Mouse (Mus musculus) thymus, postnatal 10 days (tissue): Measurements from ENCODE around the gene Vmn2r66.

Experiments
- DNase-seq, 2 experiments: peaks; one replicate each; pipeline ENCODE4 v3.0.0; 2021; ENCODE audit warnings: low spot score in 2 of 2

The Vmn2r66 gene

DNA sequence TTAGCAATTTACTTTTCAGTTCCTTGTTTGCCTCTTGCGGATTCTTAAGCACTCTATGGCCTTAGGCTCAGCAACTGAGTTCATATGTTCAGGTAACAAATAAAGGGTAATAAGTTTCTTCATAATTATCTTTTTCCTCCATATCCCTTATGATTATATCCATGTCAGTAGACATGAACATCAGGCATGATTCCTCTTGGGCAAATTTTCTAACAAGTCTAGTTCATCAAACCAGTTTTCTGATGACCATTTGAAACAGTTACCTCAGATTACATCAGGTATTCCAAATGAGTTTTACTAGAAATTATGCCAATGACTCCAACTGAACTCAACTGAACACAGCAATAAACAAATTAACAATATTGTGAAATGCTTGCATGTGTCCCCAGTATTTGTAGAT, at the start of gene Vmn2r66:
Vmn2r66 (minus strand) TSS at position 101 of the 400 bp plus-strand sequence.
- DNase-seq, result no peak

GRCm38 (mm10) chr7:84996694-84997093, 15.4 kb downstream of the Vmn2r66 start:
- no peak for DNase-seq

- DNase-seq, result no peak
Measured at GRCm38 (mm10) chr7:84964015-84964414, 48.1 kb downstream of the Vmn2r66 start, which contains the start of gene Vmn2r65. Gene Vmn2r65 (minus strand): TSS chr7:84964115.
